Mouse (Mus musculus) liver, adult 2 months (tissue): ENCODE measurements around the gene Myo18a. TPM values are rescaled to one million over a fixed set of nuclear protein-coding genes. Genes with fewer than 3 reads are reported as not detected.

ENCODE experiments used
- DNase-seq: peaks from one replicate; pipeline ENCODE4 v3.0.0-alpha.2; 2011; ENCODE audit warnings: low read depth, low spot score; ENCODE audit errors: extremely low read depth
- H3K27ac ChIP-seq: fragments of 200-500 bp; replicated peaks from 2 replicates; pipeline ENCODE4 v1.5.1; 2012; ENCODE audit warnings: low read depth, mild to moderate bottlenecking, control low read depth, inconsistent platforms, low read length; ENCODE audit not compliant: insufficient read depth
- H3K27me3 ChIP-seq: fragments of 200-500 bp; 2 replicates; pipeline ENCODE4 v1.6.1; 2012; ENCODE audit warnings: mild to moderate bottlenecking, moderate library complexity, low read length, inconsistent platforms; ENCODE audit not compliant: control insufficient read depth, insufficient read depth
- H3K36me3 ChIP-seq: fragments of 200-500 bp; 2 replicates; pipeline ENCODE4 v1.6.1; 2012; ENCODE audit warnings: low read length, inconsistent platforms; ENCODE audit not compliant: control insufficient read depth, insufficient read depth
- H3K4me1 ChIP-seq: fragments of 200-500 bp; 2 replicates; pipeline ENCODE4 v1.6.1; 2011; ENCODE audit warnings: low read length; ENCODE audit not compliant: control insufficient read depth, insufficient read depth
- H3K4me3 ChIP-seq: fragments of 200-500 bp; 2 replicates; pipeline ENCODE4 v1.5.1; 2011; ENCODE audit warnings: low read depth, mild to moderate bottlenecking, control low read depth, low read length, moderate library complexity; ENCODE audit not compliant: insufficient read depth
- H3K79me2 ChIP-seq: fragments of 200-500 bp; 2 replicates; pipeline ENCODE4 v1.6.1; 2012; ENCODE audit warnings: inconsistent platforms, mild to moderate bottlenecking, low read length, moderate library complexity; ENCODE audit not compliant: control insufficient read depth, insufficient read depth
- H3K9ac ChIP-seq: fragments of 200-500 bp; 2 replicates; pipeline ENCODE4 v1.6.1; 2012; ENCODE audit warnings: low read depth, mild to moderate bottlenecking, control low read depth, inconsistent platforms, low read length
- CTCF ChIP-seq: fragments of 200-500 bp; IDR thresholded peaks from 2 replicates; pipeline ENCODE4 v1.5.1; 2011; ENCODE audit warnings: low read depth, low read length, control low read depth
- POLR2A ChIP-seq: fragments of 200-500 bp; IDR thresholded peaks from 2 replicates; pipeline ENCODE4 v1.6.1; 2011; ENCODE audit warnings: low read length, control low read depth; ENCODE audit not compliant: insufficient read depth; ENCODE audit errors: extremely low read depth
- WGBS: fragments of 180-500 bp; shearing (Covaris S2); methylation state at CpG from one replicate; pipeline ENCODE4 v1.1.7; 2018; 5-methylcytosine and 5-hydroxymethylcytosine counted together
- polyA plus RNA-seq: library from polyadenylated mRNA; depleted of rRNA; stranded (reverse); fragments of >200 nt; gene quantifications from 2 replicates; pipeline ENCODE4 v1.2.3, GENCODE M21; 2012
- total RNA-seq: library from RNA; depleted of rRNA; stranded (reverse); fragments of >200 nt; gene quantifications from 2 replicates; pipeline ENCODE4 v1.2.3, GENCODE M21; 2014

The Myo18a gene
- total and polyA plus RNA-seq, 2 experiments, result 28.6 to 42.0 TPM

- Histone ChIP-seq H3K9ac (no peak overlapping the region), H3K79me2 (no peaks in the 10 kb centered on the region), H3K36me3 (no peaks in the 10 kb centered on the region), H3K4me3 (no peak overlapping the region), H3K4me1 (no peaks in the 10 kb centered on the region), H3K27me3 (no peaks in the 10 kb centered on the region), H3K27ac (no peak overlapping the region)
- WGBS, result 89% methylated on average over 5 of the region's 5 CpGs
- DNase-seq, result no peak
- TF ChIP-seq CTCF, result no peak
- TF ChIP-seq POLR2A, result no peak
These were observed 14.1 kb upstream of the Myo18a start for GRCm38 (mm10) chr11:77748996-77749395.

- Histone ChIP-seq H3K79me2 (no peaks in the 10 kb centered on the region), H3K4me1 (no peaks in the 10 kb centered on the region), H3K27me3 (no peaks in the 10 kb centered on the region), H3K4me3 (no peak overlapping the region), H3K9ac (no peak overlapping the region), H3K36me3 (no peaks in the 10 kb centered on the region), H3K27ac (no peak overlapping the region)
- no peak for DNase-seq
- 84% methylated on average over 5 of the region's 5 CpGs for WGBS
- TF ChIP-seq POLR2A (no peak), CTCF (no peak)
These were observed 10.5 kb upstream of the Myo18a start for GRCm38 (mm10) chr11:77752525-77752924.

GRCm38 (mm10) chr11:77753469-77753868, 9.6 kb upstream of the Myo18a start:
- Histone ChIP-seq H3K4me1 (no peaks in the 10 kb centered on the region), H3K4me3 (no peak overlapping the region), H3K36me3 (no peaks in the 10 kb centered on the region), H3K27me3 (no peaks in the 10 kb centered on the region), H3K9ac (no peak overlapping the region), H3K79me2 (no peaks in the 10 kb centered on the region), H3K27ac (no peak overlapping the region)
- 95% methylated on average over 3 of the region's 3 CpGs for WGBS
- no peak for DNase-seq
- TF ChIP-seq CTCF (no peak), POLR2A (no peak)

- no peak for DNase-seq
- no peak overlapping the region for H3K9ac ChIP-seq
- TF ChIP-seq CTCF (no peak), POLR2A (no peak)
- peaks cover 7% of the 10 kb centered on the region for H3K79me2 ChIP-seq
- H3K27ac ChIP-seq, result no peak overlapping the region
- H3K36me3 ChIP-seq, result no peaks in the 10 kb centered on the region
- H3K27me3 ChIP-seq, result no peaks in the 10 kb centered on the region
- H3K4me3 ChIP-seq, result no peak overlapping the region
- WGBS, result 89% methylated on average over 4 of the region's 4 CpGs
- H3K4me1 ChIP-seq, result peaks cover 11% of the 10 kb centered on the region
These were observed 3.0 kb upstream of the Myo18a start for GRCm38 (mm10) chr11:77760031-77760430.

GRCm38 (mm10) chr11:77763673-77764340, 761 bp downstream of the Myo18a start:
- Histone ChIP-seq H3K4me1 (peaks cover 18% of the 10 kb centered on the region), H3K36me3 (no peaks in the 10 kb centered on the region), H3K27ac (peak overlapping the region; percentile 95), H3K9ac (peak overlapping the region; percentile 99), H3K79me2 (peaks cover 17% of the 10 kb centered on the region), H3K27me3 (no peaks in the 10 kb centered on the region), H3K4me3 (peak overlapping the region; percentile 74)
- no peak for TF ChIP-seq CTCF
- TF ChIP-seq POLR2A, result peak; percentile 88
- DNase-seq, result peak; percentile 83
- 2% methylated on average over 26 of the region's 26 CpGs for WGBS
